Mouse (Mus musculus) lung, postnatal 10 days (tissue): ENCODE results near the gene 4931429L15Rik.

ENCODE experiments used
- DNase-seq: peaks from one replicate; pipeline ENCODE4 v3.0.0; 2021

4931429L15Rik gene

GRCm38 (mm10) chr9:46257546-46257945 is 62.2 kb downstream of the 4931429L15Rik start:
- peak; percentile 39 for DNase-seq

- DNase-seq, result no peak
Observed at GRCm38 (mm10) chr9:46256658-46257385, 63.0 kb downstream of the 4931429L15Rik start.

GRCm38 (mm10) chr9:46256177-46256576 is 63.6 kb downstream of the 4931429L15Rik start:
- no peak for DNase-seq
